Mouse (Mus musculus): ENCODE data around the gene Olfr212. TPM values are rescaled to one million over a fixed set of nuclear protein-coding genes. Genes with fewer than 3 reads are reported as not detected.
"Not testable (repeated sequence)": the region's sequence is repeated elsewhere in the genome, so short reads cannot be mapped to it uniquely, and the experiment has no call there.

Olfr212 gene
- polyA plus RNA-seq, 1 experiment, result not detected

GRCm38 (mm10) chr6:116488791-116489190 lies 17.5 kb upstream of the Olfr212 start, which contains the start of gene Olfr211:
Gene Olfr211 (plus strand): TSS chr6:116489091.
- no peak for TF ChIP-seq CTCF (IDR thresholded peaks at IDR 0.05; ENCODE audit: extremely low read depth, insufficient read length, insufficient replicate concordance, low read depth, low read length)
- no peak for TF ChIP-seq POLR2A (IDR thresholded peaks at IDR 0.05; ENCODE audit: low read depth, low read length)
- Histone ChIP-seq H3K4me3 (ENCODE audit: low read depth, low read length) (no peak within 1 kb of the TSS), H3K36me3 (ENCODE audit: control insufficient read depth, insufficient read depth, low read length) (no peaks in the 10 kb centered on the region), H3K27ac (ENCODE audit: insufficient read depth, low read depth, low read length) (no peak within 1 kb of the TSS), H3K27me3 (ENCODE audit: control insufficient read depth, insufficient read depth, low read length) (no peaks in the 10 kb centered on the region), H3K4me1 (ENCODE audit: control insufficient read depth, insufficient read depth, insufficient read length, low read length) (no peaks in the 10 kb centered on the region)
- 72% methylated on average over 4 of the region's 4 CpGs for WGBS

GRCm38 (mm10) chr6:116493742-116494141 lies 12.6 kb upstream of the Olfr212 start:
- H3K27me3 ChIP-seq (ENCODE audit: control insufficient read depth, insufficient read depth, low read length), result no peaks in the 10 kb centered on the region
- H3K27ac ChIP-seq (ENCODE audit: insufficient read depth, low read depth, low read length), result no peak overlapping the region
- TF ChIP-seq POLR2A (IDR thresholded peaks at IDR 0.05; ENCODE audit: low read depth, low read length) (no peak), CTCF (IDR thresholded peaks at IDR 0.05; ENCODE audit: extremely low read depth, insufficient read length, insufficient replicate concordance, low read depth, low read length) (no peak)
- H3K4me1 ChIP-seq (ENCODE audit: control insufficient read depth, insufficient read depth, insufficient read length, low read length), result no peaks in the 10 kb centered on the region
- H3K4me3 ChIP-seq (ENCODE audit: low read depth, low read length), result no peak overlapping the region
- H3K36me3 ChIP-seq (ENCODE audit: control insufficient read depth, insufficient read depth, low read length), result no peaks in the 10 kb centered on the region
- 77% methylated on average over 5 of the region's 5 CpGs for WGBS

GRCm38 (mm10) chr6:116495960-116496359 lies 10.4 kb upstream of the Olfr212 start:
- Histone ChIP-seq H3K4me1 (ENCODE audit: control insufficient read depth, insufficient read depth, insufficient read length, low read length) (no peaks in the 10 kb centered on the region), H3K4me3 (ENCODE audit: low read depth, low read length) (no peak overlapping the region), H3K36me3 (ENCODE audit: control insufficient read depth, insufficient read depth, low read length) (no peaks in the 10 kb centered on the region), H3K27me3 (ENCODE audit: control insufficient read depth, insufficient read depth, low read length) (no peaks in the 10 kb centered on the region), H3K27ac (ENCODE audit: insufficient read depth, low read depth, low read length) (no peak overlapping the region)
- 74% methylated on average over 1 of the region's 1 CpGs for WGBS
- TF ChIP-seq POLR2A (IDR thresholded peaks at IDR 0.05; ENCODE audit: low read depth, low read length) (no peak), CTCF (IDR thresholded peaks at IDR 0.05; ENCODE audit: extremely low read depth, insufficient read length, insufficient replicate concordance, low read depth, low read length) (no peak)

- no peaks in the 10 kb centered on the region for H3K27me3 ChIP-seq (ENCODE audit: control insufficient read depth, insufficient read depth, low read length)
- TF ChIP-seq POLR2A (IDR thresholded peaks at IDR 0.05; ENCODE audit: low read depth, low read length), result no peak
- no peak overlapping the region for H3K4me3 ChIP-seq (ENCODE audit: low read depth, low read length)
- no peaks in the 10 kb centered on the region for H3K4me1 ChIP-seq (ENCODE audit: control insufficient read depth, insufficient read depth, insufficient read length, low read length)
- no peaks in the 10 kb centered on the region for H3K36me3 ChIP-seq (ENCODE audit: control insufficient read depth, insufficient read depth, low read length)
- H3K27ac ChIP-seq (ENCODE audit: insufficient read depth, low read depth, low read length), result no peak overlapping the region
These were observed 8.5 kb downstream of the Olfr212 start for GRCm38 (mm10) chr6:116514832-116515231.

GRCm38 (mm10) chr6:116538156-116538555 lies 31.8 kb downstream of the Olfr212 start, which contains the start of gene Olfr213:
Gene Olfr213 (plus strand): TSS chr6:116538456.
- 86% methylated on average over 1 of the region's 1 CpGs for WGBS
- no peaks in the 10 kb centered on the region for H3K4me1 ChIP-seq (ENCODE audit: control insufficient read depth, insufficient read depth, insufficient read length, low read length)
- H3K4me3 ChIP-seq (ENCODE audit: low read depth, low read length), result no peak within 1 kb of the TSS
- TF ChIP-seq POLR2A (IDR thresholded peaks at IDR 0.05; ENCODE audit: low read depth, low read length) (no peak), CTCF (IDR thresholded peaks at IDR 0.05; ENCODE audit: extremely low read depth, insufficient read length, insufficient replicate concordance, low read depth, low read length) (no peak)
- no peak within 1 kb of the TSS for H3K27ac ChIP-seq (ENCODE audit: insufficient read depth, low read depth, low read length)
- H3K36me3 ChIP-seq (ENCODE audit: control insufficient read depth, insufficient read depth, low read length), result no peaks in the 10 kb centered on the region
- no peaks in the 10 kb centered on the region for H3K27me3 ChIP-seq (ENCODE audit: control insufficient read depth, insufficient read depth, low read length)

- 69% methylated on average over 2 of the region's 2 CpGs for WGBS
- Histone ChIP-seq H3K36me3 (ENCODE audit: control insufficient read depth, insufficient read depth, low read length) (no peaks in the 10 kb centered on the region), H3K27me3 (ENCODE audit: control insufficient read depth, insufficient read depth, low read length) (no peaks in the 10 kb centered on the region), H3K4me1 (ENCODE audit: control insufficient read depth, insufficient read depth, insufficient read length, low read length) (no peaks in the 10 kb centered on the region), H3K4me3 (ENCODE audit: low read depth, low read length) (no peak overlapping the region), H3K27ac (ENCODE audit: insufficient read depth, low read depth, low read length) (no peak overlapping the region)
- TF ChIP-seq CTCF (IDR thresholded peaks at IDR 0.05; ENCODE audit: extremely low read depth, insufficient read length, insufficient replicate concordance, low read depth, low read length) (no peak), POLR2A (IDR thresholded peaks at IDR 0.05; ENCODE audit: low read depth, low read length) (no peak)
These were observed 36.2 kb downstream of the Olfr212 start for GRCm38 (mm10) chr6:116542500-116542899.

GRCm38 (mm10) chr6:116550841-116551240 lies 44.5 kb downstream of the Olfr212 start, which contains the start of gene Gm5580:
Gene Gm5580 (plus strand): TSS chr6:116551141.
- 93% methylated on average over 11 of the region's 11 CpGs for WGBS
- H3K4me3 ChIP-seq (ENCODE audit: low read depth, low read length); H3K27me3 ChIP-seq (ENCODE audit: control insufficient read depth, insufficient read depth, low read length): not testable (repeated sequence)

GRCm38 (mm10) chr6:116553935-116554334 lies 47.6 kb downstream of the Olfr212 start, which contains the start of gene Olfr214:
Gene Olfr214 (plus strand): TSS chr6:116554235.
- Histone ChIP-seq H3K27ac (ENCODE audit: insufficient read depth, low read depth, low read length) (no peak within 1 kb of the TSS), H3K4me3 (ENCODE audit: low read depth, low read length) (no peak within 1 kb of the TSS), H3K4me1 (ENCODE audit: control insufficient read depth, insufficient read depth, insufficient read length, low read length) (no peaks in the 10 kb centered on the region), H3K27me3 (ENCODE audit: control insufficient read depth, insufficient read depth, low read length) (no peaks in the 10 kb centered on the region), H3K36me3 (ENCODE audit: control insufficient read depth, insufficient read depth, low read length) (no peaks in the 10 kb centered on the region)
- TF ChIP-seq POLR2A (IDR thresholded peaks at IDR 0.05; ENCODE audit: low read depth, low read length) (no peak), CTCF (IDR thresholded peaks at IDR 0.05; ENCODE audit: extremely low read depth, insufficient read length, insufficient replicate concordance, low read depth, low read length) (no peak)
- 66% methylated on average over 1 of the region's 1 CpGs for WGBS

More at GRCm38 (mm10) chr6:116550841-116551240, 44.5 kb downstream of the Olfr212 start, which contains the start of gene Gm5580:
- not testable (repeated sequence) for H3K27ac ChIP-seq (ENCODE audit: insufficient read depth, low read depth, low read length); H3K36me3 ChIP-seq (ENCODE audit: control insufficient read depth, insufficient read depth, low read length); H3K4me1 ChIP-seq (ENCODE audit: control insufficient read depth, insufficient read depth, insufficient read length, low read length)
